Mouse (Mus musculus) lung, embryonic 14.5 days (tissue): ENCODE measurements around the gene Vipr1. TPM values are rescaled to one million over a fixed set of nuclear protein-coding genes. Genes with fewer than 3 reads are reported as not detected.

Experiments used
- ATAC-seq: fragments of 200-750 bp; cut with Nextera tagmentation; 2 replicates; pipeline ENCODE4 v1.8.0; 2017; ENCODE audit warnings: mild to moderate bottlenecking, moderate TSS enrichment, moderate library complexity; ENCODE audit not compliant: insufficient read depth
- DNase-seq: peaks from one replicate; pipeline ENCODE4 v3.0.0-alpha.2; 2015
- H3K27ac ChIP-seq: fragments of 300-500 bp; sonication (generic); 2 replicates; pipeline ENCODE4 v1.5.1; 2014; ENCODE audit warnings: low read depth, mild to moderate bottlenecking, moderate library complexity
- H3K27me3 ChIP-seq: fragments of 300-500 bp; sonication (generic); 2 replicates; pipeline ENCODE4 v1.6.1; 2014; ENCODE audit warnings: low read length, control low read depth; ENCODE audit not compliant: insufficient read depth
- H3K36me3 ChIP-seq: fragments of 300-500 bp; sonication (generic); 2 replicates; pipeline ENCODE4 v1.6.1; 2014; ENCODE audit warnings: control low read depth; ENCODE audit not compliant: insufficient read depth
- H3K4me1 ChIP-seq: fragments of 300-500 bp; sonication (generic); 2 replicates; pipeline ENCODE4 v1.6.1; 2014; ENCODE audit warnings: antibody characterized with exemption, control low read depth; ENCODE audit not compliant: insufficient read depth
- H3K4me2 ChIP-seq: fragments of 300-500 bp; sonication (generic); 2 replicates; pipeline ENCODE4 v1.6.1; 2014; ENCODE audit warnings: mild to moderate bottlenecking
- H3K4me3 ChIP-seq: fragments of 300-500 bp; sonication (generic); 2 replicates; pipeline ENCODE4 v1.5.1; 2014; ENCODE audit warnings: low read depth, low read length
- H3K9ac ChIP-seq: fragments of 300-500 bp; sonication (generic); 2 replicates; pipeline ENCODE4 v1.6.1; 2014
- H3K9me3 ChIP-seq: fragments of 300-500 bp; sonication (generic); 2 replicates; pipeline ENCODE4 v1.6.1; 2016; ENCODE audit warnings: low read depth, low read length, control low read depth
- CTCF ChIP-seq: IDR thresholded peaks from 2 replicates; pipeline ENCODE4 v1.5.1; 2016; ENCODE audit warnings: antibody characterized with exemption, low read depth
- WGBS: fragments of 180-500 bp; shearing (Covaris S2); extraction: QIAGEN DNeasy Blood & Tissue Kit; methylation state at CpG from one replicate; pipeline ENCODE4 v1.1.7; 2014; 5-methylcytosine and 5-hydroxymethylcytosine counted together
- polyA plus RNA-seq: library from polyadenylated mRNA; unstranded; fragments of >200 nt; fragmentation: Nextera tagmentation; extraction: Ambion mirVana; gene quantifications from 2 replicates; pipeline ENCODE4 v1.2.1, GENCODE M21; 2014

Vipr1 gene
- polyA plus RNA-seq, 1 experiment from 2014 or later: 0.54 TPM

DNA sequence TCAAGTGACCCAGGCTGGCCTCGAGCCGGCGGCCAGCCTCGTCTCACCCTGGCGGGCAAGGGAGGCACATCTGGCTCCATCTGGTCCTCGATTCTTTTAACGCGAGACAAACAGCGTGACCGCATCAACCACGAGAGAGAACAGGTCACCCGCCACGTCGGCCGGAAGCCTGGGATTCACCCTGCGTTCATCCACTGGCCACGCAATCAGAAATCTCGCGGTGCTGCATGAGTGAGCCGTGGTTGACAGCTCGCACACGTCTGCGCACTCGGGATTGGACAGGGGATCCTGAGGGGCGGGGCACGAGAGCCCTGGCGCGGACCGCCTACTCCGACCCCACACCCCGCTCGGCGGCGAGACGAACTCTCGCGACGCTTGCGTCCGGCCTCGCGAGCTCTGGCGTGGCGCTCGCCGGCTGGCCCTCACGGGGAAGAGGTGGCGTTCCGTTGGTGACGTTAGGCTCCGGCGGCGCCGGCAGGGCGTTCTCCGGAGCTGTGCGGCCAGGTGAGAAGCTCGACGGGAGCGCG, 76.3 kb downstream of the Vipr1 start, which contains the start of gene Nktr:
Gene Nktr (plus strand): TSS at position 378 of the 527 bp plus-strand sequence.
- ATAC-seq: peak; percentile 99
- TF ChIP-seq CTCF: peak; percentile 39

DNA sequence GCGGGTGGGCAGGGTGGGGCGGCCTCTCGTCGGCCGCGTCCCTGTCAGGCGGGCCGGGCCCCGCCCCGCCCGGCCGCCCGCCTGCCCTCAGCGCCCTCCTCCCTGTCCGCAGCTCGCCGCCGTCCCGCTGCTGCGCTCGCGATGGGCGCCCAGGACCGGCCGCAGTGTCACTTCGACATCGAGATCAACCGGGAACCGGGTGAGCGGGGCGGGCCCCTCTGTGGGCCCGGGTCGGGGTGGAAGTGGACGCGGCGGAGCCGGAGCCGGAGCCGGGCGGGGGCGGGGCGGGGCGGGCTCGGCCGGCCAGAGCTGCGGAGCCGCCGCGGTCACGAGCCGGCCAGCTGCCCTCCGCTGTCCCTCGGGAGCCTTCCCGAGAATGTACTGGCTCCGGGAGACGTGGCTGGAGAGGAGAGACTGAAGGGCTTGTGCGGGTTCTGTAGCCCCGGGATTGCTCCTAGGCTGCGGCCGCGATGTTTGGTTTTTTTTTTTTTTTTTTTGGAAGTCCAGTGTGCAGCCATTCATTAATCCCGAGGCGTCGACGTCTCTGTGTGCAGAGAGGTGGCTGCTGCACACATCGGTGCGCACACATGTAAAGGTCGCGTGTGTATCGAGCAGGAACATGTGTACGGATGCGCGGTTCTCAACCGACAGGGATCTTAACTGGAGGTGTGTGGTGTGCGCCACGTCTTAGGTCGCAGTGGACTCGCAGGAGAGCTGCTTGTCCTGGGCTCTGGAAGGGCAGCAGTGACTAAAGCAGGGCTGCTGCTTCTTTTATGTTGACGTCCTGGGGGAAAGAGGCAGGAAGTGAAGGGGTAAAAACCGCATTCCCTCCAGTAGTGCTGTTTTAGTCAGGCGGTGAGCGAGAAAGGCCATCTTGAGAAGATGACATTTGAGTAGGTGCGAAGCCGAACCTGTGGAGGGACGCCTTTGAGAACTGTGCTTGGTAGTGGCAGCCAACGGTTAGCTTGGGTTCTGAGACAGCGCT, 77.1 kb downstream of the Vipr1 start:
- ATAC-seq (peak; percentile 73), DNase-seq (peak; percentile 56)
- peak overlapping the region; percentile 97 for H3K27ac ChIP-seq

More for the DNA sequence above, 76.3 kb downstream of the Vipr1 start, which contains the start of gene Nktr:
- H3K4me1 ChIP-seq: no peaks in the 10 kb centered on the region
- peak within 1 kb of the TSS; percentile 87 for H3K4me3 ChIP-seq
- DNase-seq: peak; percentile 99
- under 1% methylated on average over 59 of the region's 61 CpGs for WGBS
- H3K27ac ChIP-seq: peak within 1 kb of the TSS; percentile 97
- H3K9ac ChIP-seq: peak within 1 kb of the TSS; percentile 93
- H3K4me2 ChIP-seq: peak within 1 kb of the TSS; percentile 96
- H3K27me3 ChIP-seq: no peaks in the 10 kb centered on the region
- H3K9me3 ChIP-seq: no peaks in the 10 kb centered on the region
- H3K36me3 ChIP-seq: no peaks in the 10 kb centered on the region

More for the DNA sequence above, 77.1 kb downstream of the Vipr1 start:
- Histone ChIP-seq H3K4me2 (peak overlapping the region; percentile 96), H3K9ac (peak overlapping the region; percentile 93), H3K4me1 (no peaks in the 10 kb centered on the region), H3K36me3 (no peaks in the 10 kb centered on the region), H3K9me3 (no peaks in the 10 kb centered on the region), H3K4me3 (peak overlapping the region; percentile 87), H3K27me3 (no peaks in the 10 kb centered on the region)
- WGBS: under 1% methylated on average over 77 of the region's 87 CpGs
- no peak for TF ChIP-seq CTCF

Other genes starting within 250 kb of the Vipr1 start
- gene Cck, start 147.0 kb upstream of the Vipr1 start, polyA plus RNA-seq: not detected in 2 replicates
- not detected in 2 replicates for gene Lyzl4, start 620 bp upstream of the Vipr1 start, polyA plus RNA-seq
- 8.1 and 9.6 TPM in 2 replicates for gene Sec22c, start 62.8 kb downstream of the Vipr1 start, polyA plus RNA-seq
- gene Ss18l2, start 67.6 kb downstream of the Vipr1 start, polyA plus RNA-seq: 105 and 109 TPM in 2 replicates
- 70.4 and 74.2 TPM in 2 replicates for gene Nktr, start 76.5 kb downstream of the Vipr1 start, polyA plus RNA-seq
- gene Zfp651, start 116.6 kb downstream of the Vipr1 start, polyA plus RNA-seq: 13.6 and 13.8 TPM in 2 replicates
- gene Klhl40, start 134.9 kb downstream of the Vipr1 start, polyA plus RNA-seq: 0.17 and 0.30 TPM in 2 replicates
- gene Hhatl, start 149.8 kb downstream of the Vipr1 start, polyA plus RNA-seq: 0.34 and 0.91 TPM in 2 replicates
- gene Ccdc13, start 196.7 kb downstream of the Vipr1 start, polyA plus RNA-seq: 0.39 and 0.78 TPM in 2 replicates
- gene Higd1a, start 215.6 kb downstream of the Vipr1 start, polyA plus RNA-seq: 163 and 169 TPM in 2 replicates